Mouse (Mus musculus): Measurements from ENCODE around the gene Ppox. TPM values are rescaled to one million over a fixed set of nuclear protein-coding genes. Genes with fewer than 3 reads are reported as not detected.

The Ppox gene
- polyA plus RNA-seq, 1 experiment from 2014 or later = 65.3 TPM

- Histone ChIP-seq H3K9ac (ENCODE audit: low read length) (no peak overlapping the region), H3K36me3 (ENCODE audit: control insufficient read depth, insufficient read depth, low read length) (no peaks in the 10 kb centered on the region), H3K9me3 (ENCODE audit: control insufficient read depth, low read length) (no peaks in the 10 kb centered on the region), H3K4me3 (ENCODE audit: low read depth, low read length) (no peak overlapping the region), H3K4me1 (ENCODE audit: control insufficient read depth, insufficient read depth, low read length) (peaks cover 9% of the 10 kb centered on the region), H3K27me3 (ENCODE audit: control insufficient read depth, insufficient read depth, low read length) (no peaks in the 10 kb centered on the region), H3K4me2 (ENCODE audit: low read depth) (no peak overlapping the region), H3K27ac (ENCODE audit: low read depth, low read length) (no peak overlapping the region)
- ATAC-seq (ENCODE audit: insufficient read depth, low FRiP score, low TSS enrichment) = no peak
- 79% methylated on average over 4 of the region's 4 CpGs for WGBS
- no peak for DNase-seq (ENCODE audit: low spot score)
Measured at GRCm38 (mm10) chr1:171265971-171266744, 14.8 kb downstream of the Ppox start.

GRCm38 (mm10) chr1:171263666-171264461 is 17.1 kb downstream of the Ppox start:
- no peak overlapping the region for H3K27ac ChIP-seq (ENCODE audit: low read depth, low read length)
- no peak overlapping the region for H3K9ac ChIP-seq (ENCODE audit: low read length)
- no peak overlapping the region for H3K4me2 ChIP-seq (ENCODE audit: low read depth)
- no peaks in the 10 kb centered on the region for H3K27me3 ChIP-seq (ENCODE audit: control insufficient read depth, insufficient read depth, low read length)
- ATAC-seq (ENCODE audit: insufficient read depth, low FRiP score, low TSS enrichment) = no peak; the same call in 1 of the 2 replicates
- H3K9me3 ChIP-seq (ENCODE audit: control insufficient read depth, low read length) = no peaks in the 10 kb centered on the region
- no peak for DNase-seq (ENCODE audit: low spot score)
- H3K36me3 ChIP-seq (ENCODE audit: control insufficient read depth, insufficient read depth, low read length) = no peaks in the 10 kb centered on the region
- 91% methylated on average over 3 of the region's 3 CpGs for WGBS
- no peaks in the 10 kb centered on the region for H3K4me1 ChIP-seq (ENCODE audit: control insufficient read depth, insufficient read depth, low read length)
- H3K4me3 ChIP-seq (ENCODE audit: low read depth, low read length) = no peak overlapping the region

GRCm38 (mm10) chr1:171263185-171263611 is 17.8 kb downstream of the Ppox start:
- Histone ChIP-seq H3K27ac (ENCODE audit: low read depth, low read length) (no peak overlapping the region), H3K4me3 (ENCODE audit: low read depth, low read length) (peak overlapping the region; percentile 15; the same call in 1 of the 2 replicates), H3K9me3 (ENCODE audit: control insufficient read depth, low read length) (no peaks in the 10 kb centered on the region), H3K4me1 (ENCODE audit: control insufficient read depth, insufficient read depth, low read length) (no peaks in the 10 kb centered on the region), H3K27me3 (ENCODE audit: control insufficient read depth, insufficient read depth, low read length) (no peaks in the 10 kb centered on the region), H3K36me3 (ENCODE audit: control insufficient read depth, insufficient read depth, low read length) (peaks cover 2% of the 10 kb centered on the region; the same call in 1 of the 2 replicates), H3K9ac (ENCODE audit: low read length) (no peak overlapping the region), H3K4me2 (ENCODE audit: low read depth) (peak overlapping the region; percentile 15)
- DNase-seq (ENCODE audit: low spot score) = no peak
- no peak for ATAC-seq (ENCODE audit: insufficient read depth, low FRiP score, low TSS enrichment)
- WGBS = 6% methylated on average over 2 of the region's 2 CpGs

GRCm38 (mm10) chr1:171262594-171263130 is 18.3 kb downstream of the Ppox start:
- ATAC-seq (ENCODE audit: insufficient read depth, low FRiP score, low TSS enrichment) = no peak
- H3K4me2 ChIP-seq (ENCODE audit: low read depth) = peak overlapping the region; percentile 15
- H3K4me3 ChIP-seq (ENCODE audit: low read depth, low read length) = peak overlapping the region; percentile 15; the same call in 1 of the 2 replicates
- 11% methylated on average over 8 of the region's 8 CpGs for WGBS
- no peaks in the 10 kb centered on the region for H3K9me3 ChIP-seq (ENCODE audit: control insufficient read depth, low read length)
- no peak overlapping the region for H3K9ac ChIP-seq (ENCODE audit: low read length)
- H3K4me1 ChIP-seq (ENCODE audit: control insufficient read depth, insufficient read depth, low read length) = no peaks in the 10 kb centered on the region
- peaks cover 2% of the 10 kb centered on the region; the same call in 1 of the 2 replicates for H3K36me3 ChIP-seq (ENCODE audit: control insufficient read depth, insufficient read depth, low read length)
- no peaks in the 10 kb centered on the region for H3K27me3 ChIP-seq (ENCODE audit: control insufficient read depth, insufficient read depth, low read length)
- no peak overlapping the region for H3K27ac ChIP-seq (ENCODE audit: low read depth, low read length)
- peak; percentile 40 for DNase-seq (ENCODE audit: low spot score)

- no peak for DNase-seq (ENCODE audit: low spot score)
- WGBS = 89% methylated on average over 3 of the region's 3 CpGs
- no peak for ATAC-seq (ENCODE audit: insufficient read depth, low FRiP score, low TSS enrichment)
Measured at GRCm38 (mm10) chr1:171260316-171260715, 20.7 kb downstream of the Ppox start.

GRCm38 (mm10) chr1:171258921-171259320 is 22.1 kb downstream of the Ppox start:
- no peaks in the 10 kb centered on the region for H3K27me3 ChIP-seq (ENCODE audit: control insufficient read depth, insufficient read depth, low read length)
- no peak for ATAC-seq (ENCODE audit: insufficient read depth, low FRiP score, low TSS enrichment)
- WGBS = 83% methylated on average over 17 of the region's 17 CpGs
- no peaks in the 10 kb centered on the region for H3K9me3 ChIP-seq (ENCODE audit: control insufficient read depth, low read length)
- H3K4me3 ChIP-seq (ENCODE audit: low read depth, low read length) = no peak overlapping the region
- H3K27ac ChIP-seq (ENCODE audit: low read depth, low read length) = no peak overlapping the region
- DNase-seq (ENCODE audit: low spot score) = no peak
- H3K4me1 ChIP-seq (ENCODE audit: control insufficient read depth, insufficient read depth, low read length) = no peaks in the 10 kb centered on the region
- no peak overlapping the region for H3K9ac ChIP-seq (ENCODE audit: low read length)
- no peak overlapping the region for H3K4me2 ChIP-seq (ENCODE audit: low read depth)
- peaks cover 2% of the 10 kb centered on the region; the same call in 1 of the 2 replicates for H3K36me3 ChIP-seq (ENCODE audit: control insufficient read depth, insufficient read depth, low read length)

More at GRCm38 (mm10) chr1:171260316-171260715, 20.7 kb downstream of the Ppox start:
- no peak overlapping the region for H3K4me3 ChIP-seq (ENCODE audit: low read depth, low read length)
- no peaks in the 10 kb centered on the region for H3K27me3 ChIP-seq (ENCODE audit: control insufficient read depth, insufficient read depth, low read length)
- no peaks in the 10 kb centered on the region for H3K9me3 ChIP-seq (ENCODE audit: control insufficient read depth, low read length)
- H3K36me3 ChIP-seq (ENCODE audit: control insufficient read depth, insufficient read depth, low read length) = peaks cover 2% of the 10 kb centered on the region; the same call in 1 of the 2 replicates
- no peak overlapping the region for H3K9ac ChIP-seq (ENCODE audit: low read length)
- H3K27ac ChIP-seq (ENCODE audit: low read depth, low read length) = no peak overlapping the region
- no peak overlapping the region for H3K4me2 ChIP-seq (ENCODE audit: low read depth)
- H3K4me1 ChIP-seq (ENCODE audit: control insufficient read depth, insufficient read depth, low read length) = no peaks in the 10 kb centered on the region

GRCm38 (mm10) chr1:171257781-171258180 is 23.2 kb downstream of the Ppox start:
- Histone ChIP-seq H3K9ac (ENCODE audit: low read length) (no peak overlapping the region), H3K36me3 (ENCODE audit: control insufficient read depth, insufficient read depth, low read length) (peaks cover 2% of the 10 kb centered on the region; the same call in 1 of the 2 replicates), H3K27ac (ENCODE audit: low read depth, low read length) (no peak overlapping the region), H3K9me3 (ENCODE audit: control insufficient read depth, low read length) (no peaks in the 10 kb centered on the region), H3K4me2 (ENCODE audit: low read depth) (no peak overlapping the region), H3K27me3 (ENCODE audit: control insufficient read depth, insufficient read depth, low read length) (no peaks in the 10 kb centered on the region), H3K4me1 (ENCODE audit: control insufficient read depth, insufficient read depth, low read length) (no peaks in the 10 kb centered on the region), H3K4me3 (ENCODE audit: low read depth, low read length) (no peak overlapping the region)
- ATAC-seq (ENCODE audit: insufficient read depth, low FRiP score, low TSS enrichment) = no peak
- DNase-seq (ENCODE audit: low spot score) = no peak
- WGBS = 90% methylated on average over 9 of the region's 9 CpGs

- no peak overlapping the region for H3K4me2 ChIP-seq (ENCODE audit: low read depth)
- no peaks in the 10 kb centered on the region for H3K9me3 ChIP-seq (ENCODE audit: control insufficient read depth, low read length)
- H3K9ac ChIP-seq (ENCODE audit: low read length) = no peak overlapping the region
- DNase-seq (ENCODE audit: low spot score) (peak; percentile 69), ATAC-seq (ENCODE audit: insufficient read depth, low FRiP score, low TSS enrichment) (0 out of 2 replicates have a peak, but pooled peaks have one; percentile 58)
- H3K27ac ChIP-seq (ENCODE audit: low read depth, low read length) = no peak overlapping the region
- WGBS = 66% methylated on average over 15 of the region's 15 CpGs
- no peak overlapping the region for H3K4me3 ChIP-seq (ENCODE audit: low read depth, low read length)
- H3K4me1 ChIP-seq (ENCODE audit: control insufficient read depth, insufficient read depth, low read length) = peaks cover 5% of the 10 kb centered on the region; the same call in 1 of the 2 replicates
- H3K27me3 ChIP-seq (ENCODE audit: control insufficient read depth, insufficient read depth, low read length) = no peaks in the 10 kb centered on the region
- H3K36me3 ChIP-seq (ENCODE audit: control insufficient read depth, insufficient read depth, low read length) = peaks cover 2% of the 10 kb centered on the region; the same call in 1 of the 2 replicates
Measured at GRCm38 (mm10) chr1:171256937-171257548, 23.9 kb downstream of the Ppox start.
